Mouse (Mus musculus): ENCODE measurements at regions not wholly inside any gene's neighbourhood (a gene's known extent, or its start where the extent isn't known, plus 50 kb on each side); places are given as distances from the start of the nearest gene placed in this dataset.
"Not testable (repeated sequence)": the region's sequence is repeated elsewhere in the genome, so short reads cannot be mapped to it uniquely, and the experiment has no call there.

DNA sequence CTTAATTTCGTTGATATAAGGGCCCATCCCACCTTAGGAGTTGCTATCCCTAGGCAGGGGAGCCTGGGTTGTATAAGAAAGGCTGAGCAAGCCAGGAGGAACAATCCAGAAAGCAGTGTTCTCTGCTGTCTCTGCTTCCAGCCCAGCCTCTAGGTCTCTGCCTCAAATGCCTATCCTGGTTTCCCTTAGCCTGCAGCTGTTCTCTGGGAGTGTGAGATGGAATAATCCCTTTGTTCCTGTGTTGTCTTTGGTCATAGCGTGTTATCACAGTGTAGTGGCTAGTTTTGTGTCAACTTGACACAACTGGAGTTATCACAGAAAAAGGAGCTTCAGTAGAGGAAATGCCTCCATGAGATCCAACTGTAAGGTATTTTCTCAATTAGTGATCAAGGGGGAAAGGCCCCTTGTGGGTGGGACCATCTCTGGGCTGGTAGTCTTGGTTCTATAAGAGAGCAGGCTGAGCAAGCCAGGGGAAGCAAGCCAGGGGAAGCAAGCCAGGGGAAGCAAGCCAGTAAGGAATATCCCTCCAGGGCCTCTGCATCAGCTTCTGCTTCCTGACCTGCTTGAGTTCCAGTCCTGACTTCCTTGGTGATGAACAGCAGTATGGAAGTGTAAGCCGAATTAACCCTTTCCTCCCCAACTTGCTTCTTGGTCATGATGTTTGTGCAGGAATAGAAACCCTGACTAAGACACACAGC lies 64.0 kb downstream of the Rhob start:
- not testable (repeated sequence) for H3K4me2 ChIP-seq; ATAC-seq; H3K9ac ChIP-seq; H3K9me3 ChIP-seq (replicated peaks); H3K4me3 ChIP-seq; H3K27me3 ChIP-seq (replicated peaks); H3K36me3 ChIP-seq; H3K27ac ChIP-seq
- WGBS (ENCODE audit: insufficient replicate concordance) = 50% methylated on average over 3 of the region's 3 CpGs
- peaks cover 10% of the 10 kb centered on the region for H3K4me1 ChIP-seq

DNA sequence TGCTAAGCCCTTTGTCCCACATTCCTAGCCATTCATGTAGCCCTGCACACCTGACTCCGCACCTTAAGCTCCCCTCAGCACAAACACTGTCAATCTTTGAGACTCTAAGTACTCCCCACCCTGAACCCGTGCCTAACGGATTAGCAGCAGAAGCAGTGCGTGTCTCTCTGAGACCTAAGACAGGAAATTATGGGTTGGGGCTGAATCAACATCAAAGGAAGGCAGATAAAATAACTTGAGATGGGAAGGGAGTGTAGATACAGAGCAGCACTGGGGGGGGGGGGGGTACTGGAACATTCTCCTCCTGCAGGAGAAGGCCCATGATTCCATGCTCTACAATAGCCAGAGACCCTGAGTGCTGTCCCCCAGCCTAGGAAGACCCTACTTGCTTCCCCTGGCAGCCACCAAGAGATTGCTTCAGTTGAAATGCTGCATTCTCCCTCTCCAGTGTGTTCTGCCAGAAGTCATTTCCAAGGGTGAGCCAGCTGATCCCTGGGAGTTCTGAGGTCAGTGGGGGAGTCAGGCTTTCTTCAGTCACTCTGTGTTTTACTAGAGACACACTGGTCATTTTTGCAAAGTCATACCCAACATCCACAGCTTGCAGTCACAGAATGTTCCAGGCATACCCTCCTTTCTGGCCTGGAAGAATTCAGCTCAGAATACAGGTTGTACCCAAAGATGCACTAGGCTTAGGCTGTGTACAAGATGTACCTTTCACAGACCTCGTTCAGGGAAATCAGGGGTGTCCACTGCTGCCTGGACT lies 71.4 kb downstream of the Rhob start:
- WGBS (ENCODE audit: insufficient replicate concordance) = 46% methylated on average over 5 of the region's 5 CpGs
- Histone ChIP-seq H3K9ac (no peak overlapping the region), H3K9me3 (replicated peaks) (no peaks in the 10 kb centered on the region), H3K27ac (no peak overlapping the region), H3K4me1 (peaks cover 7% of the 10 kb centered on the region; the same call in 1 of the 2 replicates), H3K4me3 (no peak overlapping the region), H3K36me3 (no peaks in the 10 kb centered on the region), H3K4me2 (no peak overlapping the region), H3K27me3 (replicated peaks) (no peaks in the 10 kb centered on the region)
- ATAC-seq = no peak

DNA sequence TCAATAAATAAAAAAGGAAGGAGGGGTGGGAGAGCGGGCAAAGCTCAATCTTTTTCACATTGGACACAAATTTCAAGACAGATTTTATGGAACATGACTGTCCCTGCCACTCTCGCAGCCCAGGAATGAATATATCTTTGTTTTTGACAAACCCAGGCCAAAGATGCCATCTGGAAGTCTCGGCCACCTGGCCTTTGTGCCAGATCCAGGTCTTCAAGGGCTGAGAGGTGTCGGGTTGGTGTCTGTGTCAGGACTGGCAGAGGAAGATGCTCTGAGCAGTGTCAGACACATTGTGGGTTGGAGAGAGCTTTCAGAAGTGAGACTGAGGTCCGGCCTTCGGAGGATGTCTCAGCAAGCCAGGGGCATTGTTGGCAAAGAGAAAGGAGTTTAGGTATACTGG lies 75.3 kb downstream of the Rhob start:
- H3K4me2 ChIP-seq = no peak overlapping the region
- no peak overlapping the region for H3K9ac ChIP-seq
- H3K27ac ChIP-seq = no peak overlapping the region
- no peak for ATAC-seq
- 75% methylated on average over 6 of the region's 6 CpGs for WGBS (ENCODE audit: insufficient replicate concordance)
- H3K4me3 ChIP-seq = no peak overlapping the region
- H3K4me1 ChIP-seq = no peaks in the 10 kb centered on the region
- no peaks in the 10 kb centered on the region for H3K27me3 ChIP-seq (replicated peaks)
- no peaks in the 10 kb centered on the region for H3K9me3 ChIP-seq (replicated peaks)
- H3K36me3 ChIP-seq = no peaks in the 10 kb centered on the region

DNA sequence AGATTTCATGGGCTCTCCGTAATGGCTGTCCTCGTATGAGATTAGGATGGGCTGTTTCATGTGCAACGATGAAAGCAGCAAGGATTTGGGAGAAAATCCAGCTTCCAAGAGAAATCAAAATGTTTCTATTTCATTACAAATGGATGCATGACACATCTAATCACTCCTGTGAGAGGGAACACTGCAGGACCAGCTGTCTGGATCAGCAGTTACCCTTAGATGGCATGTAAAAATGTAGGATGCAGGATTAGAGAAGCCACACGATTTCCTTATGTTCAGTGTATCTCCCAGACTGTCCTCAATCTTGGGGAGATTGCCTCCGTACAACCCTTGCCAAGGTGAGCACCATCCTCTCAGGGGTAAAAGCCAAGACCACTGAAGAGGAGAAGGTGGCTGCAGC lies 77.1 kb downstream of the Rhob start:
- no peak overlapping the region for H3K4me2 ChIP-seq
- H3K9ac ChIP-seq = no peak overlapping the region
- no peak overlapping the region for H3K4me3 ChIP-seq
- H3K27me3 ChIP-seq (replicated peaks) = no peaks in the 10 kb centered on the region
- 67% methylated on average over 5 of the region's 5 CpGs for WGBS (ENCODE audit: insufficient replicate concordance)
- H3K9me3 ChIP-seq (replicated peaks) = no peaks in the 10 kb centered on the region
- ATAC-seq = no peak
- H3K36me3 ChIP-seq = no peaks in the 10 kb centered on the region
- no peaks in the 10 kb centered on the region for H3K4me1 ChIP-seq
- H3K27ac ChIP-seq = no peak overlapping the region

DNA sequence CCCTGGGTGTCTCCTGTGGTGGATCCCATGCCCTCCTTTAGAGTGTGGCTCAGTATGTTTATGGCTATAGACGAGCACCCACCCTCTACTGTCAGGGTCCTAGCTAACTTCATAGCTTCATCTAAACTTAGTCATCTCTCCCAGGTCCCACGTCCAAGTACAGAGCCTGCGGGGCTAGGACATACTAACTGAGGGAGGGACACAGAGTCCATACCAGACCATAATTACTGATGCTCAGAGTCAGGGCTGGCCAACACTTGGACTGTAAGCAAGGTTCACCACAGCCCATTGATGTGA lies 78.6 kb downstream of the Rhob start:
- Histone ChIP-seq H3K27me3 (replicated peaks) (no peaks in the 10 kb centered on the region), H3K4me2 (no peak overlapping the region), H3K36me3 (no peaks in the 10 kb centered on the region), H3K27ac (no peak overlapping the region), H3K9ac (no peak overlapping the region), H3K4me3 (no peak overlapping the region), H3K9me3 (replicated peaks) (no peaks in the 10 kb centered on the region), H3K4me1 (no peaks in the 10 kb centered on the region)
- ATAC-seq = no peak
- 69% methylated on average over 3 of the region's 3 CpGs for WGBS (ENCODE audit: insufficient replicate concordance)

DNA sequence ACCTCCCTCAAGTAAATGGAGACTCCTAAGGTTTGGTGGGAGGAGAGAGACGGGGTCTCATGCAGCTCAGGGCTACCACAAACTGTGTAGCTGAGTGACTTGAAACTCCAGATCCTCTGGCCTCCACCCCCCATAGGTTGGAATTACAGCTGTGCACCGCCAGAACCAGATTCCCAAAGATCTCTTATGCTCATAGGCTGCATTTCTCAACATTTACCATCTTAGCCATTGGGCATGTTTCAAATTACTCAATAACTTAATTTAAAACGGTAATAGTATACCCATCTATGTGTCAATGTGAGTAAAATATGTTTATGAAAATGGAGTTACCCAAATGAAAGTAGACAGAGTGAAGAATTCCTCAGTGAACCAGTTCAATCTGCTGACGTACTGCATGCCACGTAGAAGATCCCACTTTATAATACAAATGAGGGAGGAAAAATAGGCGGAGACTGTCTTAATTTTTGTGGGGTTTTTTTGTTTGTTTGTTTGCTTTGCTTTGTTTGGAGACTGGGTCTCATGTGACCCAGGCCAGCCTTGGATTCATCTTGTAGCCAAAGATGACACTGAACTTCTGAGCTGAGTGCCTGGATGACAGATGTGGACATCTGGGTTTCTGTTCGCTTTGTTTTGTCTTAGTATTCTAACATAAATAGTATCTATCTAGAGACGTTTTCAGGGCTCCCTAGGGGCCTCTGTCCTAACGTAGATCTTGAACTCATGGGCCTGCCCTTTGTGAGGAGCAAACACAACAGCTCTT lies 79.1 kb downstream of the Rhob start:
- H3K9me3 ChIP-seq (replicated peaks) = no peaks in the 10 kb centered on the region
- no peak for ATAC-seq
- H3K4me1 ChIP-seq = no peaks in the 10 kb centered on the region
- 65% methylated on average over 9 of the region's 9 CpGs for WGBS (ENCODE audit: insufficient replicate concordance)
- H3K27ac ChIP-seq = no peak overlapping the region
- no peak overlapping the region for H3K9ac ChIP-seq
- H3K4me2 ChIP-seq = no peak overlapping the region
- no peaks in the 10 kb centered on the region for H3K27me3 ChIP-seq (replicated peaks)
- no peak overlapping the region for H3K4me3 ChIP-seq
- no peaks in the 10 kb centered on the region for H3K36me3 ChIP-seq

DNA sequence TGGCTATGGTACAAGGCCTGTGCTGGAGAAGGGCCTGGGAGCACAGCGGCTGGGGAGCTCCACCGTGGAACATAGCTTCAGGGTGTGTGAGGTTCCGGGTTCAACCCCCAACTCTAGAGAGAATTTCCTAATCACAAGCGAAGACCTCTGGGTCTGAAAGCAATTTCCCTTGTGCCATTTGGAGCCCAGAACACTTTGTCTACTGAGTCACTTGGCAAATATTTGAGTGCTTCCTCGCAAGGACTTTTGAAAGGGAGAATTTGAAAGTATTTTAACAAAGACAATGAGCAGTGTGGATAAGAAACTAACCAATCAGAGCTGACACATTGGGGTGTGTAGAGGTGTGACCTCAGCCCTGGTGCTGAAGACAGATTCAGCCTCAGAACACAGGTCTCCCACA lies 80.9 kb downstream of the Rhob start:
- WGBS (ENCODE audit: insufficient replicate concordance) = 57% methylated on average over 5 of the region's 5 CpGs
- H3K9me3 ChIP-seq (replicated peaks) = no peaks in the 10 kb centered on the region
- no peak overlapping the region for H3K9ac ChIP-seq
- H3K27ac ChIP-seq = no peak overlapping the region
- ATAC-seq = no peak
- no peak overlapping the region for H3K4me2 ChIP-seq
- H3K36me3 ChIP-seq = no peaks in the 10 kb centered on the region
- H3K4me3 ChIP-seq = no peak overlapping the region
- H3K4me1 ChIP-seq = no peaks in the 10 kb centered on the region
- no peaks in the 10 kb centered on the region for H3K27me3 ChIP-seq (replicated peaks)

DNA sequence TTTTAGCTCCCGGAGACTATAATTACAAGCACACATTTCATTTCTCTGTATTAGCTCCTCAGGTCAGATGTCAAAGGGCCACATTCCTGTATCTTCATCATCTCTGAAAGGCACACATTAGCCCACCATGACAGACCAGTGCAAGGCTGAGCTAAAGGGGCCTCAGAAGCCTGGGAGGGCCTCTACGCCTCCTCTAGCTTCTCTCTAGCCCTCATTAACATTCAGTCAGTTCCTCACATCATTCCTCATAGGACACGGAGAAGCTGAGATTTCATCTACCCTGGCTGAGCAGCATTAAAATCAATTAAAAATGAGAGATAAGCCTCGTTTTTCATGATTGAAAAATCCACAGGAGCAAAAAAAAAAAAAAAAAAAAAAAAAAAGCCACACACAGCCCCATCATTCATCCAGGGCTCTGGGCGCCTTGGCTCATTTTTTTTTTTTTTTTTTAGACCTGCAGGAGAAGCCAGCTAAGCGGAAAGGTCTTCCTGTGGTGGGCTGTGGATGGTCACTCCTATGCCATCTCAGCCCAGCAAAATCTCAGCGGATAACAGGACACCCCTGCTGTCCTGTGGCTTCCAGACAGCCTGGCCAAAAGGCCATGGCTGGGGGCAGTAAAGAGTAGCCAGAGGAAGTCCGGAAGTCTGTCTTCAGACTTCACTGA lies 82.5 kb downstream of the Rhob start:
- Histone ChIP-seq H3K27me3 (replicated peaks) (no peaks in the 10 kb centered on the region), H3K27ac (no peak overlapping the region), H3K36me3 (no peaks in the 10 kb centered on the region), H3K4me3 (no peak overlapping the region), H3K4me2 (no peak overlapping the region), H3K9me3 (replicated peaks) (no peaks in the 10 kb centered on the region), H3K4me1 (no peaks in the 10 kb centered on the region), H3K9ac (no peak overlapping the region)
- no peak for ATAC-seq
- WGBS (ENCODE audit: insufficient replicate concordance) = 48% methylated on average over 8 of the region's 8 CpGs

DNA sequence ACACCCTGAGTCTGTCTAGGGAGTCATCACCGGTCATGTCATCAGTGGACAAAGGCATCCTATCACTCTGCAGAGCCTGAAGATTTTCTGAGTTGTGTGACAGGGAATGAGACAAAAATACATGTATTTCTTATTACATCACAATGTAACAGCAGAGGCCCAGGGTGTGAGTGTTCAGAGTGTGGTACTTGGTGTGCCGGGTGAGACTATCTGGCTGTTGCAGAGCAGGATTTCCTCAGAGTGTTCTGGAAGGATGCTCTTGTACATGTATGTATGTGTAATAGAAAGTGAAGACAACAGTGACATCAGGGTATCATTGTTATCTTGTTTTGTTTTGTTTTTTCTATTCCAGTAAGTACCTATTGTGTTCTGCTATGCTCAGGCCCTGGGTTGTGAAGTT lies 87.7 kb downstream of the Rhob start:
- H3K4me3 ChIP-seq = no peak overlapping the region
- no peaks in the 10 kb centered on the region for H3K4me1 ChIP-seq
- H3K9ac ChIP-seq = no peak overlapping the region
- H3K27ac ChIP-seq = no peak overlapping the region
- H3K9me3 ChIP-seq (replicated peaks) = no peaks in the 10 kb centered on the region
- 82% methylated on average over 2 of the region's 2 CpGs for WGBS (ENCODE audit: insufficient replicate concordance)
- H3K27me3 ChIP-seq (replicated peaks) = no peaks in the 10 kb centered on the region
- H3K4me2 ChIP-seq = no peak overlapping the region
- ATAC-seq = no peak
- no peaks in the 10 kb centered on the region for H3K36me3 ChIP-seq

DNA sequence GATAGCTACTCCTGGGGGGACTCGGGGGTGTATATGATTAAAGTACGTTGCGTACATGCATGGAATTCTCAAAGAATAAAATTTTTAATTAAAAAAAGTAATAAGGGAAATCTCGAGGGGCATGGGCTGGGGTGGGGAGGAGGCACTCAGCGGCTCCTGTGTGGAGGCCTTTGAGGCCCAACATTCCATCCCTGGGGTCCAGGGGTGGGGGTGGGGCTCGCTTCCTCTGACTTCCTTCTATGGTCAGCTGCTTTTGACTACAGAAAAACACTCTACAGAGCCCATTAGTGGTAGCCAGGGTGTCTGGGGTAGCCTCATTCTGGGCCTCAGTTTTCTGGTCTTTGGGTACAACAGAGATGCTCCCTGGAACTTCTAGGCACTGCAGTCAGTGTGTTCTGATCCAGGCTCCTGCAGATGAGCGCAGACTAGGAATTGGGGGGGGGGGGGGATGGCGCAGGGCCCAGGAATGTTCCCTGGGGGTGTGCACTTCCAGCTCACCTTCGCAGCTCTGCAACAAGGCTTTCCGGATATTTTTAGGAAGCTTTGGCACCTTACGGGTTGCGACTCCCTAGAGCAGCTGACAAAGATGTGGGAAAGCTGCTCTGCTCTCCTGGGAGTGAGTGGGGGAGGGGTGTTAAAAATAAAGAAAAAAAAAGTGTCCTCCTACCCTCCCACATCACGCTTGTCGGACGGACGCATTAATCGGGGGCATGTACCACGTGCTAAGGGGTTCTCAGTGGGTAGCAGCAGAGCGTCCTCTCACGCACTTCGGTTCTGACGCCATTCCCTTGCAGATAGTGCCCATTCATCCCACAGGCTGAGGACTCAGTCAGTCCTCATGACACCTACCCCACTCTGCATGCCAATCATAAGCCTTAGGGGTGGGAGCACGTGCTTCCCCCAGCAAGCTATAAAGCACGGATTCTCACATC lies 89.1 kb downstream of the Rhob start:
- H3K9ac ChIP-seq = no peak overlapping the region
- 46% methylated on average over 24 of the region's 24 CpGs for WGBS (ENCODE audit: insufficient replicate concordance)
- H3K27ac ChIP-seq = no peak overlapping the region
- H3K4me3 ChIP-seq = no peak overlapping the region
- no peaks in the 10 kb centered on the region for H3K9me3 ChIP-seq (replicated peaks)
- H3K27me3 ChIP-seq (replicated peaks) = no peaks in the 10 kb centered on the region
- no peaks in the 10 kb centered on the region for H3K4me1 ChIP-seq
- no peak for ATAC-seq
- no peak overlapping the region for H3K4me2 ChIP-seq
- H3K36me3 ChIP-seq = no peaks in the 10 kb centered on the region

DNA sequence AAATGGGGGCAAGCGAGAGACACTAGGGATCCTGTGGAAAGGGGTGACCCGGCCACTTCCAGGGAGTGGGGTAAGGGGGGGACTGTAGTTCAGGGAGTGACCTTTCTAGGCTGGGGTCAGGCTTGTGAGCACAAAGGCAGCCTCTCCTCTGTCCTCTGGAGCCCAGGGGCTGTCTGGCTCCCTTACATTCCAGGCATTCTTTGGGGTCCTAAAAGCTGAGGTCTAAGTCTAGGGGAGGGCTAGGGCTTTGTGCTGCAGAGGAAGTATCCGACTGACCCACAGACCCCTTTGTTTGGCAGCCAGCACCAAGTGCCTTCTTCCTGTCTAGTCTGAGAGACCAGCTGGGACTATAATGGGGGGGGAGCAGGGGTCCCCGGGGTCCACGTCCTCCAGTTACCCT lies 88.9 kb downstream of the Hs1bp3 start:
- peak; percentile 42; the same call in 1 of the 2 replicates for ATAC-seq
- WGBS (ENCODE audit: insufficient replicate concordance) = 37% methylated on average over 5 of the region's 5 CpGs
- Histone ChIP-seq H3K9ac (no peak overlapping the region), H3K27ac (no peak overlapping the region), H3K4me2 (no peak overlapping the region), H3K4me1 (no peaks in the 10 kb centered on the region), H3K4me3 (no peak overlapping the region), H3K27me3 (replicated peaks) (no peaks in the 10 kb centered on the region), H3K9me3 (replicated peaks) (no peaks in the 10 kb centered on the region), H3K36me3 (no peaks in the 10 kb centered on the region)

All from liver, embryonic 12.5 days (tissue).